Mouse (Mus musculus) adrenal gland, adult 2 months (tissue): ENCODE data around the gene Dcst2. TPM values are rescaled to one million over a fixed set of nuclear protein-coding genes. Genes with fewer than 3 reads are reported as not detected.
A peak's percentile ranks its signal among the peaks of the same experiment; 100 is the strongest.

ENCODE experiments used
- DNase-seq: peaks from one replicate; pipeline ENCODE4 v3.0.0; 2021
- polyA plus RNA-seq: library from polyadenylated mRNA; depleted of rRNA; stranded (reverse); fragments of >200 nt; gene quantifications from 2 replicates; pipeline ENCODE4 v1.2.3, GENCODE M21; 2012
- total RNA-seq, 2 experiments: library from RNA; stranded (reverse); gene quantifications; 2 replicates each; pipeline ENCODE4 v1.2.3; 2021

Dcst2 gene
- total and polyA plus RNA-seq, 3 experiments, result 0.40 to 1.3 (median 0.61) TPM

DNA sequence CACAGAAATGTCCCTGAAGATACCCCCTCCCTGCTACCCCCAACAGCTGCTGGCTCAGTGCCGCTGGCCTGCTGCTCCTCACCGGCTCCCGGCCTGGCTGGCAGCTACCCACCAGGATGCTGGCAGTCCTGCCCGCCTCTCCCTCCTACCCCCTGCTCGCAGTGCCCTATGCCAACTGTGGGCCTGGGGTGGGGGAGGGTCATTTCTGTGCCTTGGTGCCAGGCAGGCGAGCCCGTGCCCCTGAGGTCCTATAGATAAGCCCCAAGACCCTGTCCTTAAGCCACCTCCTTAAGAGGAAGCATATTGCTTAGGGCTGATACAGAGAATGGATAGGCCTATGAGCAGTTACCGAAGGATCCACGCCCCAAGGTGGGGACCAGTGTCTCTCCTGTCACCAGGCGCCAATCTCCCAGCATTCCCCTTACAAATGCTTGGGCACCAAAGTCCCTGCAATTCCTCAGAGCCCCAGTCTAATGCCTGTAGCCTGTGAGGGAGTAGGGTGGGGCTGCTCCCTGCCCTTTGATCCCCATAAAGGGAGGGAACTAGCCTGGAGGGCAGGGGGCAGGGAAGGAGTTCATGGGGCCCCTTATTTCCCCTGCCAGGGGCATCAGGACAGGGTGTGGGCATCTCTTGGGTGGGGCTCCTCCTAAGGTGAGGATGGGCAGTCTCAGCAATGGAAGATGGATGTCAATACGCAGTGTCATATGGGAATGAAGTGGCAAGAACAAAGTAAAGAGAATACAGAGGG is 26.5 kb downstream of the Dcst2 start:
- DNase-seq, result peak; percentile 68

- no peak for DNase-seq
These were observed 27.3 kb downstream of the Dcst2 start for GRCm38 (mm10) chr3:89388901-89389740.

- DNase-seq, result peak; percentile 92
These were observed 28.3 kb downstream of the Dcst2 start for GRCm38 (mm10) chr3:89390111-89390515.

DNA sequence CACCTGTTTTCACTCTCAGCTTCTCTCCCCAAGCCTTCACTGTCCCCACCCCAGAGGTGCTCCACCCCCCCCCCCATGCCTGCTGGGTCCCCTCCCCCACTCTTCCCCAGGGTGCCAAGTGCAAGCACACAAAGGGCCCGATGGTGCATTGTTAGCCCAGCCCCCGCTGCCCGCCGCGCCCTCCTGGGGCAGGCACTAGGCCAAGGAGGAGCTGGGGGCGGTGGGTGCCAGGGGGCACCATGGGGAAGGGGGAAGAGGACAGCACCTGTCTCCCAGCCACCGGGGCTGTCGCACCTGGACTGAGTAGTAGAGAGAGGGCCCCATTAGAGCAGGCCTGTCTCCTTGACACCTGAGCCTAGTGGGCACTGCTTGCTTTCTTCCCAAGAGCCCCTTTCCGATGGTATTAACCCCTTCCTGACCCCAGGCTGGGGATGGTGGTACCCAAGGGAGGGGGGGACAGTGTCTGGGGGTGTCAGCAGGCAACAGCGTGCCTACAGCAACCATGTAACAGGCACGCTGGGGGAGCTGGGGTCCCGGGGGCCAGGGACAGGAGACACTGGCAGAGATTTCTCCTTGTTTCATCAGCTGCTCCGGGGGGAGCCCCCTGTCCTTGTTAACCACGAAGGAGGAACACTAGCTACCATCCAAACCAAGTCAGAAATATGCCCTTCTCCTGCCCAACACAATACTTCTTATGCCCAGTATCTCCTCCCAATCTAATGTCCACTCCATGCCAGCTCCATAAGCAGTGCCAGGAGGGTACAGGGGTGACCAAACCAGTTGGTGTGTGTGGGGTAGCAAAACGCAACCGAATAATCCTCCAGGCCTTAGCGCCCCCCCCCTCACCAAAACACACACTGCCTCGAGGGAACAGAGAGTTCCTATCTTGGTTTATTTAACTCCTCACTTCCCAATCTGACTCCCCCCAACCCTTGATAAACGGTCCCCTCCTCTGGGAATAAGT is 29.2 kb downstream of the Dcst2 start:
- DNase-seq, result peak; percentile 68

DNA sequence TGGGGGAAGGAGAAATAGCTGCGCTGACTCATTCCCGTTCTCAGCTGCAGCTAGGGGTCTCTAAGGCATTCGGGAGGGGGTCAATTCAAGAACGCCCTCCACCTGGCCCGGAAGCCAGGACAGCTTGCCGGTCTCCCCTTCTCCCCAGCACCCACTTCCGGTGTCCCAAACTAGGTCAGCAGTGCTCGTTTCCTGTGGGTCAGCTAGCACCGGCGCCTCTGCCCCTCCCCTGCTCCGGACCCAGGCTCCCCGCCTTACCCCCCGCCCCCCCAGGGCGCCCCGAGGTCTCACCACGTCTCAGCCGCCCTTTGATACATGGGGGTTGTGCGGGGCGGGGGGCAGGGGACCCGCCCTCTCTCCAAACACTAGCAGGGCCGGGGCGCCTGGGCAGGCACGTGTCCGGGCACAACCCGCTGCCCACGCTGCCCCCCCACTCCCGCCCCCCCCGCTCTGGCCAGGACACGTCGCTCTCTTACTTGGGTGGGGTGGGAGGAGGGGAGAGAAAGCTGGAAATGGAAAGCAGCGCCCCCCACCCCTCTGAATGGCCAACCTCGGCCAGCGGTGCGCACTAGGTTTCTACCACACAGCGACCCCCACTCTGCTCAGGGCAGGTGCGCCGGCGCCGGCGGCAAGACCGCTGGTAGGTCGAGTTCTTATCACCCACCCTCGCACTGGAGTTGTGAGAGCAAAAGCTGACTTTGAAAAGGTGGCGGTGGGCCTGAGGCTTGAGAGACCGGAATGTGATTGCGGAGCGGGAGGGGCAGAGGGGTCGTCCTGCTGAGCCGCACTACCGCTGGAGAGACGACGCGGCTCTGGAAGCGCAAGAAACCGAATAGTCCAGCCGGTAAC is 30.1 kb downstream of the Dcst2 start:
- peak; percentile 91 for DNase-seq

- DNase-seq, result peak; percentile 68
These were observed 31.1 kb downstream of the Dcst2 start for GRCm38 (mm10) chr3:89392871-89393311.

GRCm38 (mm10) chr3:89393605-89394004 is 31.8 kb downstream of the Dcst2 start:
- peak; percentile 100 for DNase-seq

- DNase-seq, result peak; percentile 93
These were observed 32.5 kb downstream of the Dcst2 start, which contains the start of gene Zbtb7b for GRCm38 (mm10) chr3:89394006-89394893. TSS of gene Zbtb7b (minus strand) at chr3:89394776.

DNA sequence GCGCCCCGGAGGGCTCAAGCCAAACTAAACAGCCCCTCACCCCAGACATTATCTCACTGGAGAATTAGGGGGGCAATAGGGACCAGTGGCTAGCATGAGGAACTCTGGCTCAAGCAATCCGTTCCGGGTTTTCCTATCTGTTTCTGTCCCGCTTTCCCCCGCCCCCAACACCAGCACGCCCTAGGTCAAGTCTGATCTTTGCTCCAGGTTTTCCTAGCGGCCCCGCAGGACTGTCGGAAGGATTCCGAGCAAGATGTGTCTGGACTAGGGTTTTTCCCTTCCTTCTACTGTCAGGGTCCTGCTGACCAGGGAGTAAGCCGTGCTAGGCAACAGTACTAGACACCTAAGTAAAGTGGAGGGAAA is 33.1 kb downstream of the Dcst2 start:
- peak; percentile 90 for DNase-seq

DNA sequence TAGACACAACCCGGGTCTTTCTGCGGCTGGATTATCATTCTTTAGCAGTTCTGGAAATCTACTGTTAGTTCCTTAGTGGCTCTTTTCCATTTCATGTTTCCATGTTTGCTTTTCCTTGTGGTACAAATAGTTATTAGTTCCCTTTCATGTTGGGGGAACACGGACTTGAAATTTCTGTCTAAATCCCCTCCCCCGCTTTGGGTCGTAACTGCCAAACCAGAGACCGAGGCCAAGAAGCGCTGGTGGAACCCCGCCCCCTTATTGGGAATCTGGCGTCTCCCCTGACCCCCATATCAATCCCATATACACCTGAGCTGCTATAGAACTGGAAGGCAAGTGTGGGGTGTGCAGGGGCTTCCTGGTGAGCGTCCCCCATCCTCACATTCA is 33.6 kb downstream of the Dcst2 start:
- peak; percentile 56 for DNase-seq

DNA sequence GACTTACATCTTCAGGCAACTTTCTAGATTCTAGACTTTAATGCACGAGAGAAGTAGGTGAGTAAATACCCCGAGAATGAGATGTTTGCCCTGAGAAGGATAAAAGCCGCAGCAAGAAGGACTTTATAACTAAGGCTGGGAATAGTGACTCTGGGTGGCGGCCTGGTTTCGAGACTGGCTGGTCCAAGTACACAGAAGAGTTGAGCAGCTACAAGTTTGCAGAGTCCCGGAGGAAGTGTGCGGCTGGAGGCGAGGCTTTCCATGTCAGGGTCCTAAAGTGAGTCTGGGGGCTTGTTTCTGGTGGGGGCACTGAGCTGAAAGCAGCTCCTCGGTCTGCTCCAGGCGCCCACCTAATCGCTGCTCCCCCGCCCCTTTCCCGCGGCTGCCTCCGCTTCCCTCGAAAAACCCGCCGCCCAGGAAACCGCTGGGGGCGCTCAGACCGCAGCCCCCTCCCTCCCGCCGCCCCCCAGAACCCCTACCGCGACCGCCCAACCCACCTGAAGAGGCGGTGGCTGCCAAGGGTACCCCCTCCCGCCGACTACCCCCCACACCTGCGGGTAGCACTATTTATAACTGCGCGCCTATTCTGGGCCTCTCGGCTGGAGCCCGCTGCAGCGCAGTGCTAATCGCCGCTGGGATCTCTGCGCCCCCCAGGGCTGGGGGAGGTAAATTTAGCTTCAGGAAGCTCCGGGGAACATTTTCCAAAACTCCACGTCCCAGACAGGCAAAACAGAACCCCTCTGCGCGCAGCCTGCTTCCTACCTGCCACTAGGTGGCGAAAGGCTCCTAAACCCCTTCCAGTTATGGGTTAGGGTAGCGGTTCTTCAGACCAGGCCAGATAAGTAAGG is 34.3 kb downstream of the Dcst2 start:
- DNase-seq, result peak; percentile 82

GRCm38 (mm10) chr3:89396654-89397005 is 34.9 kb downstream of the Dcst2 start:
- DNase-seq, result no peak

DNA sequence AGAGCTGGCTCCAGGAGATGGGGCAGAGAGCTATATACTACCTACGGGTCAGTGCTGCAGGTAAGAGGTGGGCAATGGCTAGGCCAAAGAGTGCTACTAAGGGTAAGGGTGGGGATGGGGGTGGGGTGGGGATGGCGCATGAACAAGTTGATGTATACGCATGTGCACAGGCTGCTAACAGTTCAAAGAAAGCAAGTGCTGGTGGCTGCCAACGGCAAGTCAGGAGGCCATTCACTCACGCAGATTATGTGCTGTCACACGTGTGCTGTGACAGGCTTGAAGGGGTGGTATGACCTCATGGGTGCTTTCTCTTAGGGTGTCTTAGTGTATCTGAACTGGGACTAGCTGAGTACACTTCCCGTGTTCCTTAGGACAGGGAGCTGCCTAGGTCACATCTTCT is 39.6 kb downstream of the Dcst2 start:
- DNase-seq, result no peak

GRCm38 (mm10) chr3:89402693-89403092 is 40.9 kb downstream of the Dcst2 start, which contains the start of gene Lenep:
TSS of gene Lenep (minus strand) at chr3:89402793.
- DNase-seq, result no peak

GRCm38 (mm10) chr3:89406887-89407286 is 45.1 kb downstream of the Dcst2 start:
- no peak for DNase-seq

DNA sequence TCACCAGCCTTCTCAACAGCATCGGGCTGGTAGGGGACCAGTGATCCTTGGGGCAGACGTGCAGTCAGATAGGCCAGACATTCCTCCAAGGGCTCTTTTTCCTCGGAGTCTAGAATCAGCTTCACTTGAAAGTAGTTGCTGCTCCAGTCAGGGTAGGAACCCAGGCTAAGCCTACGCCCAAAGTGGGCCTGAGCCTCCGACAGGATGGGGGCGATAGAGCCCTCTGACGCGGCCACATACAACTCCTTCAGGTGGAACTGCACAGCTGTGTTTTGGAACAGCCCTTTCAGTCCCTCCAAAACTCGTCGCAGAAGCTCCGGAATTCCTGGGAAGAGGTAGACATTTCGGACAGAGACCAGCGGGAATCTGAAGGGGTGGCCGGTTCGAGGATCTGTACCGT is 46.7 kb downstream of the Dcst2 start:
- DNase-seq, result no peak

GRCm38 (mm10) chr3:89409701-89410100 is 47.9 kb downstream of the Dcst2 start:
- no peak for DNase-seq

- no peak for DNase-seq
These were observed 49.1 kb downstream of the Dcst2 start for GRCm38 (mm10) chr3:89410864-89411263.
